Mouse (Mus musculus): Measurements from ENCODE around the gene Tmco1.

Gene Tmco1

GRCm38 (mm10) chr1:167369905-167370304 is 61.7 kb downstream of the Tmco1 start:
- DNase-seq (ENCODE audit: low spot score in 2 of 2): peak; percentile 84 to 93

- no peak for DNase-seq (ENCODE audit: low spot score in 2 of 2)
Measured at GRCm38 (mm10) chr1:167372739-167373138, 64.6 kb downstream of the Tmco1 start.

- no peak for DNase-seq (ENCODE audit: low spot score in 2 of 2)
Measured at GRCm38 (mm10) chr1:167374003-167374784, 66.0 kb downstream of the Tmco1 start.

- DNase-seq (ENCODE audit: low spot score in 2 of 2): no peak
Measured at GRCm38 (mm10) chr1:167374942-167375341, 66.8 kb downstream of the Tmco1 start.

GRCm38 (mm10) chr1:167378019-167378418 is 69.8 kb downstream of the Tmco1 start:
- DNase-seq (ENCODE audit: low spot score in 2 of 2): no peak

- no peak for DNase-seq (ENCODE audit: low spot score in 2 of 2)
Measured at GRCm38 (mm10) chr1:167379751-167380150, 71.6 kb downstream of the Tmco1 start.

GRCm38 (mm10) chr1:167380223-167380622 is 72.0 kb downstream of the Tmco1 start:
- no peak for DNase-seq (ENCODE audit: low spot score in 2 of 2)

- no peak for DNase-seq (ENCODE audit: low spot score in 2 of 2)
Measured at GRCm38 (mm10) chr1:167381050-167382015, 73.2 kb downstream of the Tmco1 start.

GRCm38 (mm10) chr1:167382316-167382715 is 74.1 kb downstream of the Tmco1 start:
- DNase-seq (ENCODE audit: low spot score in 2 of 2): no peak

- no peak for DNase-seq (ENCODE audit: low spot score in 2 of 2)
Measured at GRCm38 (mm10) chr1:167382763-167383162, 74.6 kb downstream of the Tmco1 start.

- DNase-seq (ENCODE audit: low spot score in 2 of 2): no peak
Measured at GRCm38 (mm10) chr1:167383178-167383577, 75.0 kb downstream of the Tmco1 start.
